Mouse (Mus musculus) T-helper 2 cell (primary cell): ENCODE results near the gene Vwa5a.

Experiments used
- in situ Hi-C: fragments of 300-600 bp; cut with MboI, MseI; formaldehyde crosslinking; loops from one replicate; pipeline ENCODE4 v1.15.1; 2025; ENCODE audit warnings: high pct_unique_total_duplicates

The Vwa5a gene

GRCm38 (mm10) chr9:38718102-38718501 lies at the start of gene Vwa5a:
Vwa5a (plus strand) TSS chr9:38718268.
- in situ Hi-C loops = no loop called here

- in situ Hi-C loops = no loop called here
These were observed 45.2 kb upstream of the Vwa5a start for GRCm38 (mm10) chr9:38672887-38673286.

- in situ Hi-C loops = no loop called here
These were observed 43.6 kb upstream of the Vwa5a start, which contains the start of gene Olfr918 for GRCm38 (mm10) chr9:38674501-38674900. Olfr918 (minus strand) TSS chr9:38674601.

GRCm38 (mm10) chr9:38718927-38719441 lies 916 bp downstream of the Vwa5a start:
- in situ Hi-C loops = no loop called here

GRCm38 (mm10) chr9:38724044-38724443 lies 6.0 kb downstream of the Vwa5a start:
- in situ Hi-C loops = loop anchor here (10.0 kb wide), 1 partner anchor 1519 kb away; the partner anchor contains the start of gene Tmem218

- in situ Hi-C loops = loop anchor here (10.0 kb wide), 1 partner anchor 1523 kb away; the partner anchor contains the start of gene Tmem218
These were observed 10.2 kb downstream of the Vwa5a start for GRCm38 (mm10) chr9:38728218-38728617.

- in situ Hi-C loops = loop anchor here (10.0 kb wide), 1 partner anchor 1737 kb away; no protein-coding TSS in a partner anchor
These were observed 23.3 kb downstream of the Vwa5a start for GRCm38 (mm10) chr9:38741408-38741807.

- in situ Hi-C loops = loop anchor here (10.0 kb wide), 1 partner anchor 1740 kb away; no protein-coding TSS in a partner anchor
These were observed 26.7 kb downstream of the Vwa5a start for GRCm38 (mm10) chr9:38744619-38745315.

GRCm38 (mm10) chr9:38751999-38752398 lies 33.9 kb downstream of the Vwa5a start, which contains the start of gene Olfr920:
Olfr920 (plus strand) TSS chr9:38752299.
- in situ Hi-C loops = no loop called here

- in situ Hi-C loops = no loop called here
These were observed 54.7 kb downstream of the Vwa5a start, which contains the start of gene Olfr921 for GRCm38 (mm10) chr9:38772768-38773167. Olfr921 (plus strand) TSS chr9:38773068.

GRCm38 (mm10) chr9:38792689-38793088 lies 74.6 kb downstream of the Vwa5a start:
- in situ Hi-C loops = no loop called here
